Mouse (Mus musculus) testis, adult 2 months (tissue): Measurements from ENCODE around the gene Nudt14.

Experiments used
- CTCF ChIP-seq: fragments of 200-500 bp; IDR thresholded peaks from 2 replicates; pipeline ENCODE4 v1.5.1; 2012; ENCODE audit warnings: low read depth, mild to moderate bottlenecking, inconsistent platforms, low read length, moderate library complexity; ENCODE audit not compliant: control insufficient read depth, insufficient read depth, insufficient replicate concordance
- POLR2A ChIP-seq: fragments of 200-500 bp; IDR thresholded peaks from 2 replicates; pipeline ENCODE4 v1.6.1; 2012; ENCODE audit warnings: low read depth, mild to moderate bottlenecking, inconsistent platforms, low read length, moderate library complexity; ENCODE audit not compliant: control insufficient read depth

DNA sequence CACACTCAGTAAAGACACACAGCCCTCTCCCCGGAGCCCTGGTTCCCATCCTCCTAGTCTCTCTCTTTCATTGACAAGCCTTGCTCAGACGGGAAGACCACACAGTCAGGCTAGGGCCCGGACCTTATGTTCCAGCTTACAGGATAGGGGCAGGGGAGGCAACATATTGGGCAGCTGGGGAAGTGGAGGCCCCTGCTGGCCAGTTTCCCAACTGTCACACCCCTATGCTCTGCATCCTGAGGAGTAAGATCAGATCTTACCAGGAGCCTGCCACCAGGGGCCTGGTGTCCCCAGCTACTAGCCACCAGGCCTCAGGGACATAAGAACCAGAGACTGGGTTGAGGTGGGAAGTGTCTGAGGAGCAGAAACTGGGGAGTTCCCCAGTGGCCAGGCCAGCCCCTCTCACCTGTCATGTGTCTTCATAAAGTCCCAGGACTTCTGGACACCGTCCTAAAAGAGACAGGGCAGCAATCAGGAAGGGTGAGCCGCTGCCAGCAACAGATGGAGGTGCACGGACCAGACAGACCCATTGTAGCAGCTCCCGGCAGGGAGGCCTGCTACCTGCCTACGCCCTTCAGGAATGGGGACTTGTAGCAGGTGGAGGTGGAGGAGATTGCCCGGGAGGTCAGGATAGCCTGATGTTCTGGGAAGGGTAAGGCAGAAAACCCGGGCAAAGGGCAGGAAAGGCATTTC lies 2.9 kb downstream of the Nudt14 start:
- no peak for TF ChIP-seq CTCF
- TF ChIP-seq POLR2A = no peak
